Mouse (Mus musculus) frontal cortex, postnatal 36 days (tissue): ENCODE results near the gene Gm49368.
A peak's percentile ranks its signal among the peaks of the same experiment; 100 is the strongest.
"Not testable (repeated sequence)": the region's sequence is repeated elsewhere in the genome, so short reads cannot be mapped to it uniquely, and the experiment has no call there.

Experiments
- DNase-seq, 2 experiments: peaks; one replicate each; pipeline ENCODE4 v3.0.0; 2022; ENCODE audit warnings: low spot score in 2 of 2

The Gm49368 gene

GRCm38 (mm10) chr7:128132148-128132547 lies 69.7 kb downstream of the Gm49368 start:
- no peak for DNase-seq

GRCm38 (mm10) chr7:128133596-128133995 lies 71.1 kb downstream of the Gm49368 start:
- no peak for DNase-seq

- DNase-seq: no peak
Measured at GRCm38 (mm10) chr7:128136927-128137326, 74.4 kb downstream of the Gm49368 start.

- no peak for DNase-seq
Measured at GRCm38 (mm10) chr7:128139611-128140010, 77.1 kb downstream of the Gm49368 start.

GRCm38 (mm10) chr7:128150970-128151369 lies 88.5 kb downstream of the Gm49368 start:
- no peak for DNase-seq

GRCm38 (mm10) chr7:128154076-128154475 lies 91.6 kb downstream of the Gm49368 start, which contains the start of gene Itgad:
Gene Itgad, plus strand, starts transcription at chr7:128154376.
- no peak for DNase-seq

- DNase-seq: no peak
Measured at GRCm38 (mm10) chr7:128154924-128155323, 92.4 kb downstream of the Gm49368 start.

GRCm38 (mm10) chr7:128158688-128159354 lies 96.3 kb downstream of the Gm49368 start:
- not testable (repeated sequence) for DNase-seq

- DNase-seq: peak in 1 of 2 experiments; percentile 8
Measured at GRCm38 (mm10) chr7:128164001-128164400, 101.5 kb downstream of the Gm49368 start.

- no peak for DNase-seq
Measured at GRCm38 (mm10) chr7:128166391-128166790, 103.9 kb downstream of the Gm49368 start.

GRCm38 (mm10) chr7:128169996-128170395 lies 107.5 kb downstream of the Gm49368 start:
- no peak for DNase-seq
